In genomic region chr7:28825686-28826401, GRCm38 (mm10) we compare ENCODE assay signal across 7 mouse cellular contexts. TPM values are rescaled to one million over a fixed set of nuclear protein-coding genes. Genes with fewer than 3 reads are reported as not detected.
DNase-seq lines count a peak whose midpoint lies in the region; ATAC-seq and TF ChIP-seq lines count a peak whose summit lies in the region.

No protein-coding gene starts in this region.

- no peaks in the 10 kb centered on the region for H3K79me2 ChIP-seq in C2C12 (ENCODE audit: control insufficient read depth, insufficient read depth)

- no peaks in the 10 kb centered on the region for H3K79me3 ChIP-seq in C2C12 (ENCODE audit: low read depth)

- no peak for DNase-seq in ES-E14 (ENCODE audit: low read depth, low spot score)
- DNase-seq in lung, postnatal 0 days (ENCODE audit: low spot score): peak; percentile 64
- no peak for DNase-seq in urinary bladder, postnatal 14 days (ENCODE audit: low spot score)

- H3K36me3 ChIP-seq in C2C12 (ENCODE audit: control insufficient read depth, insufficient read depth) (peaks cover 27% of the 10 kb centered on the region), ES-E14 (ENCODE audit: control insufficient read depth, insufficient read depth, low read length, poor library complexity, severe bottlenecking) (peaks cover 29% of the 10 kb centered on the region)
- H3K36me3 ChIP-seq in forebrain, embryonic 13.5 days (ENCODE audit: poor library complexity, severe bottlenecking): peaks cover 38% of the 10 kb centered on the region
- peaks cover 23% of the 10 kb centered on the region for H3K36me3 ChIP-seq in intestine, embryonic 16.5 days (ENCODE audit: control insufficient read depth, insufficient read depth, low read length)
- peaks cover 26% of the 10 kb centered on the region for H3K36me3 ChIP-seq in lung, postnatal 0 days (ENCODE audit: insufficient read depth, low read length)
- peaks cover 28% of the 10 kb centered on the region for H3K36me3 ChIP-seq in stomach, embryonic 16.5 days (ENCODE audit: control insufficient read depth, insufficient read depth, low read length)

- WGBS in forebrain, embryonic 13.5 days: 68% methylated on average over 11 of the region's 11 CpGs
- WGBS in intestine, embryonic 16.5 days: 50% methylated on average over 11 of the region's 11 CpGs
- WGBS in lung, postnatal 0 days: 34% methylated on average over 11 of the region's 11 CpGs
- 48% methylated on average over 11 of the region's 11 CpGs for WGBS in stomach, embryonic 16.5 days

- H3K27me3 ChIP-seq in C2C12 (ENCODE audit: control insufficient read depth, insufficient read depth, insufficient read length): no peaks in the 10 kb centered on the region
- no peaks in the 10 kb centered on the region for H3K27me3 ChIP-seq in forebrain, embryonic 13.5 days
- H3K27me3 ChIP-seq in intestine, embryonic 16.5 days (replicated peaks; ENCODE audit: control insufficient read depth, insufficient read depth, low read length): no peaks in the 10 kb centered on the region
- H3K27me3 ChIP-seq in lung, postnatal 0 days (replicated peaks; ENCODE audit: insufficient read depth, low read length): no peaks in the 10 kb centered on the region
- H3K27me3 ChIP-seq in stomach, embryonic 16.5 days (ENCODE audit: control insufficient read depth, insufficient read depth, low read length): no peaks in the 10 kb centered on the region

- H3K4me1 ChIP-seq in ES-E14 (ENCODE audit: control insufficient read depth in 2 of 2, insufficient read depth in 2 of 2, low read length in 2 of 2, poor library complexity in 1 of 2): peaks cover 0 to 15% of the 10 kb centered on the region in 2 experiments; a peak in 1 of 4 replicates
- H3K4me1 ChIP-seq in forebrain, embryonic 13.5 days: peaks cover 13% of the 10 kb centered on the region
- peaks cover 47% of the 10 kb centered on the region for H3K4me1 ChIP-seq in intestine, embryonic 16.5 days (ENCODE audit: control insufficient read depth, insufficient read depth, low read length)
- peaks cover 5% of the 10 kb centered on the region for H3K4me1 ChIP-seq in lung, postnatal 0 days (ENCODE audit: insufficient read depth, low read depth, low read length)
- peaks cover 30% of the 10 kb centered on the region for H3K4me1 ChIP-seq in stomach, embryonic 16.5 days (ENCODE audit: control insufficient read depth, insufficient read depth, low read length)

- peak overlapping the region; percentile 42; the same call in 1 of the 2 replicates for H3K27ac ChIP-seq in ES-E14 (ENCODE audit: insufficient read depth, low read depth, low read length, poor library complexity, severe bottlenecking)
- H3K27ac ChIP-seq in forebrain, embryonic 13.5 days: no peak overlapping the region
- H3K27ac ChIP-seq in intestine, embryonic 16.5 days (ENCODE audit: low read length): peak overlapping the region; percentile 92
- H3K27ac ChIP-seq in lung, postnatal 0 days (ENCODE audit: low read length): peak overlapping the region; percentile 93
- peak overlapping the region; percentile 97 for H3K27ac ChIP-seq in stomach, embryonic 16.5 days (ENCODE audit: low read length)

- peak overlapping the region; percentile 26 for H3K4me3 ChIP-seq in C2C12 (ENCODE audit: insufficient read depth, poor library complexity, severe bottlenecking)
- H3K4me3 ChIP-seq in ES-E14 (ENCODE audit: insufficient read depth in 1 of 2, low read depth in 1 of 2, low read length in 2 of 2, poor library complexity in 1 of 2, severe bottlenecking in 1 of 2): peak overlapping the region; percentile 63
- H3K4me3 ChIP-seq in forebrain, embryonic 13.5 days: peak overlapping the region; percentile 50
- peak overlapping the region; percentile 57 for H3K4me3 ChIP-seq in intestine, embryonic 16.5 days (ENCODE audit: low read length)
- H3K4me3 ChIP-seq in lung, postnatal 0 days (ENCODE audit: low read depth, low read length): peak overlapping the region; percentile 49
- peak overlapping the region; percentile 63 for H3K4me3 ChIP-seq in stomach, embryonic 16.5 days (replicated peaks; ENCODE audit: low read length)

- TF ChIP-seq CTCF in C2C12 (IDR thresholded peaks at IDR 0.05; ENCODE audit: control insufficient read depth, insufficient read depth, insufficient read length): no peak
- peak; percentile 37 for TF ChIP-seq CTCF in lung, postnatal 0 days (IDR thresholded peaks at IDR 0.05)

- no peak for ATAC-seq in forebrain, embryonic 13.5 days
- no peak for ATAC-seq in intestine, embryonic 16.5 days
- peak; percentile 25 for ATAC-seq in lung, postnatal 0 days
- ATAC-seq in stomach, embryonic 16.5 days (ENCODE audit: insufficient read depth, low FRiP score): no peak

- no peaks in the 10 kb centered on the region for H3K9me3 ChIP-seq in ES-E14 (ENCODE audit: control insufficient read depth, insufficient read depth, low read depth, low read length)
- no peaks in the 10 kb centered on the region for H3K9me3 ChIP-seq in forebrain, embryonic 13.5 days (replicated peaks)
- H3K9me3 ChIP-seq in intestine, embryonic 16.5 days (ENCODE audit: control insufficient read depth, low read length): no peaks in the 10 kb centered on the region
- no peaks in the 10 kb centered on the region for H3K9me3 ChIP-seq in lung, postnatal 0 days (ENCODE audit: low read length)
- H3K9me3 ChIP-seq in stomach, embryonic 16.5 days (replicated peaks; ENCODE audit: control insufficient read depth, low read length): no peaks in the 10 kb centered on the region

- peak overlapping the region; percentile 78 for H3K9ac ChIP-seq in ES-E14 (ENCODE audit: insufficient read depth, low read depth, low read length, poor library complexity, severe bottlenecking)
- H3K9ac ChIP-seq in forebrain, embryonic 13.5 days: peak overlapping the region; percentile 67
- peak overlapping the region; percentile 75 for H3K9ac ChIP-seq in intestine, embryonic 16.5 days (ENCODE audit: low read depth, low read length)
- H3K9ac ChIP-seq in lung, postnatal 0 days (replicated peaks; ENCODE audit: low read depth): peak overlapping the region; percentile 53
- H3K9ac ChIP-seq in stomach, embryonic 16.5 days (ENCODE audit: low read length): peak overlapping the region; percentile 81

- peak overlapping the region; percentile 31 for H3ac ChIP-seq in C2C12 (ENCODE audit: control insufficient read depth, insufficient read length, low read depth)

- in situ Hi-C loops in ES-E14 (cut with MboI; ENCODE audit: low sequenced_read_pairs in 2 of 2, unreplicated experiment in 2 of 2): no loop called here

- no peak for TF ChIP-seq EP300 in lung, postnatal 0 days (IDR thresholded peaks at IDR 0.05)

- H3K4me2 ChIP-seq in forebrain, embryonic 13.5 days: peak overlapping the region; percentile 66
- H3K4me2 ChIP-seq in intestine, embryonic 16.5 days (ENCODE audit: low read depth, low read length): peak overlapping the region; percentile 73
- H3K4me2 ChIP-seq in lung, postnatal 0 days (replicated peaks; ENCODE audit: low read depth, low read length): peak overlapping the region; percentile 53
- H3K4me2 ChIP-seq in stomach, embryonic 16.5 days (ENCODE audit: low read depth, low read length): peak overlapping the region; percentile 57

TF ChIP-seq in C2C12, 6 proteins besides CTCF, POLR2A, EP300 and RAD21 (continues in another document):
- TF ChIP-seq USF1 (IDR thresholded peaks at IDR 0.05; ENCODE audit: low read depth) (no peak), MAX (IDR thresholded peaks at IDR 0.05) (no peak)

TF ChIP-seq in ES-E14, 5 proteins besides CTCF, POLR2A, EP300 and RAD21 (continues in another document):
- no peak for TF ChIP-seq CHD2 (IDR thresholded peaks at IDR 0.05; ENCODE audit: low read depth, low read length)
- TF ChIP-seq HCFC1 (IDR thresholded peaks at IDR 0.05; ENCODE audit: borderline replicate concordance, insufficient read depth, low read length): no peak

RNA-seq across cellular contexts. Expression of gene Ech1, which starts 0.8 kb away (rescaled TPM):
- 106 TPM for polyA plus RNA-seq in C2C12 (2012; fragmentation: generic; extraction: Trizol)
- 64.1 and 75.6 TPM in 2 replicates for total RNA-seq in ES-E14 (2012; rRNA removed)
- 69.1 and 75.6 TPM in 2 replicates for polyA plus RNA-seq in forebrain, embryonic 13.5 days (2015; fragmentation: Nextera tagmentation; extraction: Ambion mirVana)
- polyA plus RNA-seq in intestine, embryonic 16.5 days (2015; fragmentation: Nextera tagmentation; extraction: Ambion mirVana): 347 and 378 TPM in 2 replicates
- polyA plus RNA-seq in lung, postnatal 0 days (2015; fragmentation: Nextera tagmentation; extraction: Ambion mirVana): 287 and 308 TPM in 2 replicates
- 227 and 230 TPM in 2 replicates for polyA plus RNA-seq in stomach, embryonic 16.5 days (2015; fragmentation: Nextera tagmentation; extraction: Ambion mirVana)

RNA-seq across cellular contexts. Expression of gene Lgals4, which starts 7.8 kb away (rescaled TPM):
- polyA plus RNA-seq in C2C12 (2012; fragmentation: generic; extraction: Trizol): 0.25 TPM
- total RNA-seq in ES-E14 (2012; rRNA removed): 5.5 and 9.6 TPM in 2 replicates
- 2.5 and 3.3 TPM in 2 replicates for polyA plus RNA-seq in forebrain, embryonic 13.5 days (2015; fragmentation: Nextera tagmentation; extraction: Ambion mirVana)
- polyA plus RNA-seq in intestine, embryonic 16.5 days (2015; fragmentation: Nextera tagmentation; extraction: Ambion mirVana): 2,407 and 2,590 TPM in 2 replicates
- 14.9 and 15.6 TPM in 2 replicates for polyA plus RNA-seq in lung, postnatal 0 days (2015; fragmentation: Nextera tagmentation; extraction: Ambion mirVana)
- 353 and 382 TPM in 2 replicates for polyA plus RNA-seq in stomach, embryonic 16.5 days (2015; fragmentation: Nextera tagmentation; extraction: Ambion mirVana)

RNA-seq across cellular contexts. Expression of gene Hnrnpl, which starts 17.5 kb away (rescaled TPM):
- polyA plus RNA-seq in C2C12 (2012; fragmentation: generic; extraction: Trizol): 303 TPM
- total RNA-seq in ES-E14 (2012; rRNA removed): 464 and 530 TPM in 2 replicates
- polyA plus RNA-seq in forebrain, embryonic 13.5 days (2015; fragmentation: Nextera tagmentation; extraction: Ambion mirVana): 264 and 282 TPM in 2 replicates
- polyA plus RNA-seq in intestine, embryonic 16.5 days (2015; fragmentation: Nextera tagmentation; extraction: Ambion mirVana): 142 and 146 TPM in 2 replicates
- polyA plus RNA-seq in lung, postnatal 0 days (2015; fragmentation: Nextera tagmentation; extraction: Ambion mirVana): 151 and 154 TPM in 2 replicates
- 170 and 200 TPM in 2 replicates for polyA plus RNA-seq in stomach, embryonic 16.5 days (2015; fragmentation: Nextera tagmentation; extraction: Ambion mirVana)

RNA-seq across cellular contexts. Expression of gene Rinl, which starts 37.1 kb away (rescaled TPM):
- 0.09 TPM for polyA plus RNA-seq in C2C12 (2012; fragmentation: generic; extraction: Trizol)
- 17.2 and 18.9 TPM in 2 replicates for total RNA-seq in ES-E14 (2012; rRNA removed)
- polyA plus RNA-seq in forebrain, embryonic 13.5 days (2015; fragmentation: Nextera tagmentation; extraction: Ambion mirVana): 1.7 and 2.0 TPM in 2 replicates
- polyA plus RNA-seq in intestine, embryonic 16.5 days (2015; fragmentation: Nextera tagmentation; extraction: Ambion mirVana): 5.2 and 5.9 TPM in 2 replicates
- 10.2 and 12.9 TPM in 2 replicates for polyA plus RNA-seq in lung, postnatal 0 days (2015; fragmentation: Nextera tagmentation; extraction: Ambion mirVana)
- polyA plus RNA-seq in stomach, embryonic 16.5 days (2015; fragmentation: Nextera tagmentation; extraction: Ambion mirVana): 5.0 and 5.9 TPM in 2 replicates

RNA-seq across cellular contexts. Expression of gene Lgals7, which starts 37.8 kb away (rescaled TPM):
- polyA plus RNA-seq in C2C12 (2012; fragmentation: generic; extraction: Trizol): 0.12 TPM
- total RNA-seq in ES-E14 (2012; rRNA removed): 0.42 and 0.89 TPM in 2 replicates
- polyA plus RNA-seq in forebrain, embryonic 13.5 days (2015; fragmentation: Nextera tagmentation; extraction: Ambion mirVana): 2.0 and 2.4 TPM in 2 replicates
- polyA plus RNA-seq in intestine, embryonic 16.5 days (2015; fragmentation: Nextera tagmentation; extraction: Ambion mirVana): 0.56 and 0.97 TPM in 2 replicates
- polyA plus RNA-seq in lung, postnatal 0 days (2015; fragmentation: Nextera tagmentation; extraction: Ambion mirVana): 2.2 and 3.0 TPM in 2 replicates
- polyA plus RNA-seq in stomach, embryonic 16.5 days (2015; fragmentation: Nextera tagmentation; extraction: Ambion mirVana): 5.8 and 9.9 TPM in 2 replicates

Comparison
In these comparisons a context has a peak if more than half of its experiments do, and no peak if none do; other contexts are left out.
1. RNA of gene Lgals4, which starts 7.8 kb away (polyA plus RNA-seq): 2,407 to 2,590 TPM in intestine, embryonic 16.5 days and 353 to 382 TPM in stomach, embryonic 16.5 days; 14.9 to 15.6 TPM in lung, postnatal 0 days, 2.5 to 3.3 TPM in forebrain, embryonic 13.5 days and 0.25 TPM in C2C12 (single experiment); every median in the first group is over 10 times any median in the second.
2. Peak in every context shown above with its lines, with median percentiles within 50 percentile points of each other: H3K4me3 ChIP-seq, H3K9ac ChIP-seq and H3K4me2 ChIP-seq.